Mouse (Mus musculus): Measurements from ENCODE around the gene Atxn1.

The Atxn1 gene

GRCm38 (mm10) chr13:45553674-45554073, 411.1 kb downstream of the Atxn1 start:
- DNase-seq, result no peak

GRCm38 (mm10) chr13:45547549-45547948, 417.3 kb downstream of the Atxn1 start:
- no peak for DNase-seq

GRCm38 (mm10) chr13:45546946-45547345, 417.9 kb downstream of the Atxn1 start:
- DNase-seq, result no peak

GRCm38 (mm10) chr13:45545974-45546373, 418.8 kb downstream of the Atxn1 start:
- no peak for DNase-seq

- DNase-seq, result peak; percentile 81
Observed at GRCm38 (mm10) chr13:45539205-45539568, 425.6 kb downstream of the Atxn1 start.

GRCm38 (mm10) chr13:45538532-45539204, 426.1 kb downstream of the Atxn1 start:
- peak; percentile 76 for DNase-seq

GRCm38 (mm10) chr13:45538091-45538490, 426.7 kb downstream of the Atxn1 start:
- no peak for DNase-seq

- no peak for DNase-seq
Observed at GRCm38 (mm10) chr13:45537110-45537509, 427.7 kb downstream of the Atxn1 start.

- DNase-seq, result no peak
Observed at GRCm38 (mm10) chr13:45535731-45536453, 428.9 kb downstream of the Atxn1 start.

- no peak for DNase-seq
Observed at GRCm38 (mm10) chr13:45530754-45531153, 434.1 kb downstream of the Atxn1 start.

- DNase-seq, result no peak
Observed at GRCm38 (mm10) chr13:45528787-45529186, 436.0 kb downstream of the Atxn1 start.

GRCm38 (mm10) chr13:45527232-45527964, 437.4 kb downstream of the Atxn1 start:
- DNase-seq, result no peak

GRCm38 (mm10) chr13:45526230-45526629, 438.6 kb downstream of the Atxn1 start:
- DNase-seq, result peak; percentile 36

- no peak for DNase-seq
Observed at GRCm38 (mm10) chr13:45524791-45525435, 439.9 kb downstream of the Atxn1 start.

GRCm38 (mm10) chr13:45524305-45524704, 440.5 kb downstream of the Atxn1 start:
- no peak for DNase-seq

- DNase-seq, result peak; percentile 41
Observed at GRCm38 (mm10) chr13:45516501-45517393, 448.1 kb downstream of the Atxn1 start.

GRCm38 (mm10) chr13:45514832-45515422, 449.9 kb downstream of the Atxn1 start:
- DNase-seq, result no peak

- no peak for DNase-seq
Observed at GRCm38 (mm10) chr13:45514115-45514514, 450.7 kb downstream of the Atxn1 start.

- DNase-seq, result no peak
Observed at GRCm38 (mm10) chr13:45513009-45513984, 451.5 kb downstream of the Atxn1 start.

GRCm38 (mm10) chr13:45512531-45512930, 452.3 kb downstream of the Atxn1 start:
- DNase-seq, result no peak
